Mouse (Mus musculus) kidney, adult 2 months (tissue): ENCODE results near the gene Hist1h1d. TPM values are rescaled to one million over a fixed set of nuclear protein-coding genes. Genes with fewer than 3 reads are reported as not detected.
"Not testable (repeated sequence)": the region's sequence is repeated elsewhere in the genome, so short reads cannot be mapped to it uniquely, and the experiment has no call there.

Experiments used
- DNase-seq: peaks from one replicate; pipeline ENCODE4 v3.0.0; 2021
- H3K27ac ChIP-seq: fragments of 200-500 bp; 2 replicates; pipeline ENCODE4 v1.5.1; 2012; ENCODE audit warnings: low read depth, low read length, control low read depth, inconsistent platforms; ENCODE audit not compliant: insufficient read depth
- H3K27me3 ChIP-seq: fragments of 200-500 bp; replicated peaks from 2 replicates; pipeline ENCODE4 v1.6.1; 2012; ENCODE audit warnings: mild to moderate bottlenecking, moderate library complexity, low read length, inconsistent platforms; ENCODE audit not compliant: control insufficient read depth, insufficient read depth
- H3K36me3 ChIP-seq: fragments of 200-500 bp; 2 replicates; pipeline ENCODE4 v1.6.1; 2012; ENCODE audit warnings: mild to moderate bottlenecking, moderate library complexity, low read length, inconsistent platforms; ENCODE audit not compliant: control insufficient read depth, insufficient read depth
- H3K4me1 ChIP-seq: fragments of 200-500 bp; 2 replicates; pipeline ENCODE4 v1.6.1; 2011; ENCODE audit warnings: low read length; ENCODE audit not compliant: control insufficient read depth, insufficient read depth
- H3K4me3 ChIP-seq: fragments of 200-500 bp; 2 replicates; pipeline ENCODE4 v1.5.1; 2011; ENCODE audit warnings: mild to moderate bottlenecking, low read depth, low read length, control low read depth; ENCODE audit not compliant: insufficient read depth
- CTCF ChIP-seq: fragments of 200-500 bp; conservative IDR thresholded peaks from 2 replicates; pipeline ENCODE4 v1.5.1; 2011; ENCODE audit warnings: low read depth, mild to moderate bottlenecking, control low read depth, low read length, moderate library complexity, mixed read lengths; ENCODE audit not compliant: insufficient read depth, insufficient read length
- POLR2A ChIP-seq: fragments of 200-500 bp; IDR thresholded peaks from one replicate; pipeline ENCODE4 v1.6.1; 2011; ENCODE audit warnings: low read depth, low read length, control low read depth
- WGBS: fragments of 180-500 bp; shearing (Covaris S2); methylation state at CpG from one replicate; pipeline ENCODE4 v1.1.7; 2018; 5-methylcytosine and 5-hydroxymethylcytosine counted together
- polyA plus RNA-seq: library from polyadenylated mRNA; depleted of rRNA; stranded (reverse); fragments of >200 nt; gene quantifications from 2 replicates; pipeline ENCODE4 v1.2.3, GENCODE M21; 2012

The Hist1h1d gene
- polyA plus RNA-seq, 1 experiment = 0.09 TPM

DNA sequence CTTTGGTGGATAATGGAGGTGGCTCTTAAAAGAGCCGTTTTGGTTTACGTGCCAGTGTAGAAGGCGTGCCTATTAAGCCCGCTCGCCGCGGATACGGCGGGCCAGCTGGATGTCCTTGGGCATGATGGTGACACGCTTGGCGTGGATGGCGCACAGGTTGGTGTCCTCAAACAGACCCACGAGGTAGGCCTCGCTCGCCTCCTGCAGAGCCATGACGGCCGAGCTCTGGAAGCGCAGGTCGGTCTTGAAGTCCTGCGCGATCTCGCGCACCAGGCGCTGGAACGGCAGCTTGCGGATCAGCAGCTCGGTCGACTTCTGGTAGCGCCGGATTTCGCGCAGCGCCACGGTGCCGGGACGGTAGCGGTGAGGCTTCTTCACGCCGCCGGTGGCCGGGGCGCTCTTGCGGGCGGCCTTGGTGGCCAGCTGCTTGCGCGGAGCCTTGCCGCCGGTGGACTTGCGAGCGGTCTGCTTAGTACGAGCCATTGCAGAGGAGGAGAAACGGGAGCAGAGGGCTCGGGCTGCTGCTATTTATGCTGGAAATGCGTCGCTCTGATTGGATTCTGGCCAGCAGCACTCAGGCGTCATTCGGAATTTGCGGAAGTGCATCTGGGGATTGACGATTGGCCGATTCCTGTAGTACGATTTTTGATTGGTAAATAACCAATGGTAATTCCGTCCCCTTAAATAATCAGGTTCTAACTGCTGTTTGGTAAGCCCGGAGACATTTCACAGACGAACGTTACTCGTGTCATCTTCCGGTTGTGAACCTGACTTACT is 9.0 kb downstream of the Hist1h1d start, which contains the start of gene Hist1h3e:
Gene Hist1h3e, minus strand, starts transcription at position 487 of the 777 bp plus-strand sequence.
- Histone ChIP-seq H3K27ac (peak within 1 kb of the TSS; percentile 72), H3K4me3 (peak within 1 kb of the TSS; percentile 69)
- H3K36me3 ChIP-seq, H3K4me1 ChIP-seq, H3K27me3 ChIP-seq: not testable (repeated sequence)
- under 1% methylated on average over 65 of the region's 67 CpGs for WGBS
- peak; percentile 66 for TF ChIP-seq POLR2A
- peak; percentile 96 for DNase-seq

DNA sequence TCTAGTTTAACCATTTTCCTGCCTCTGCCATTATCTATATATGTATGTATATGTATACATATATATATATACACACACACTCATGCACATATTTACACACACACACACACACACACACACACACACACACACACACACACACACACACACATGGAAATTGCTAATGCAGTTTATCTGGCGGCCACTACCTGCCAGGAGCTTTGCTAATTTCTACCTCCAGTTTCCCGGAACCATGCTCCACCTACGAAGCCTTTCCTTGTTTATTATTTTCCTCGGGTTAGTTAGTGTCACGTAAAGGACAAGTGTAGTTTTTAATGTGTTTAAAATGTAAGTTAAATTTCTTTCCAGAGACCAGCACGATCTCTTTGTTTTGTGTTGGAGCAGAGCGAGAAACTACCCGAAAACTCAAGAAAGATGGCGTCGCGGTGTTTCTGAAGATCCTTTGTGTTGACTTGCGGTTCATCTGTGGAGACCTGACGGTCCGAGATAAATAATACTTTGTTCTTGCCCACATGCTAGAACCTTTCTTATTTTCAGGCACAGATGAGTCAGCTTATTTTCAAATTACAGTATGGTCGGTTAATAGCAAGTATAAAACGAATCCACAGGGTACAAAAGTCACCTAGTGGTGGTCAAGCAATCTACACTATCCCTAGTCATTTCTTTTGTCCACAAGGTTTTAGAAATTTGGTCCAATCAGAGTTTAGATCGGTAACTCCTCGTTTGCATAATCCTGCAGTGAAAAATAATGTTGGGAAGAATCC is 9.8 kb downstream of the Hist1h1d start:
- peak; percentile 62 for DNase-seq
- 3% methylated on average over 18 of the region's 18 CpGs for WGBS
- no peaks in the 10 kb centered on the region for H3K36me3 ChIP-seq
- TF ChIP-seq CTCF = no peak
- TF ChIP-seq POLR2A = no peak
- peak overlapping the region; percentile 61; the same call in 1 of the 2 replicates for H3K27ac ChIP-seq
- H3K27me3 ChIP-seq = no peaks in the 10 kb centered on the region
- H3K4me1 ChIP-seq = peaks cover 2% of the 10 kb centered on the region; the same call in 1 of the 2 replicates
- peak overlapping the region; percentile 31 for H3K4me3 ChIP-seq

DNA sequence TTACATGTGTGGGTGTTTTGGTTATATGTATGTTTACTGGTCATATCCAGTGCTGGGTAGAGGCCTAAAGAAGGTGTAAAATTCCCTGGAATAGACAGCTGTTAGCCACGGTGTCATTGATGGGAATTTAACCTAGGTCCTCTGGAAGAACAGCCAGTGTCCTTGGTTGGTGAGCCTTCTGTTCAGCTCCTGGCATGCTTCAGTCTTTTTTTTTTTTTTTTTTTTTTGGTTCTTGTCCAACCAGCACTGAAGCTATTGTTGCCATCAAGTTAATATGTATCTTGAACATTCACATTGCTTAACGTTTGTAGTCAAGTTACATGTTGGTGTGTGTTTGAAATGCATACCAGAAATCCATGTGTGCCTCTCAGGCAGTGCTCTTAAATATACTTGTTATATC is 11.4 kb downstream of the Hist1h1d start:
- Histone ChIP-seq H3K4me3 (no peak overlapping the region), H3K36me3 (no peaks in the 10 kb centered on the region), H3K27ac (no peak overlapping the region), H3K4me1 (peaks cover 2% of the 10 kb centered on the region; the same call in 1 of the 2 replicates), H3K27me3 (no peaks in the 10 kb centered on the region)
- WGBS = 58% methylated on average over 2 of the region's 2 CpGs
- TF ChIP-seq POLR2A = no peak
- TF ChIP-seq CTCF = no peak
- no peak for DNase-seq

DNA sequence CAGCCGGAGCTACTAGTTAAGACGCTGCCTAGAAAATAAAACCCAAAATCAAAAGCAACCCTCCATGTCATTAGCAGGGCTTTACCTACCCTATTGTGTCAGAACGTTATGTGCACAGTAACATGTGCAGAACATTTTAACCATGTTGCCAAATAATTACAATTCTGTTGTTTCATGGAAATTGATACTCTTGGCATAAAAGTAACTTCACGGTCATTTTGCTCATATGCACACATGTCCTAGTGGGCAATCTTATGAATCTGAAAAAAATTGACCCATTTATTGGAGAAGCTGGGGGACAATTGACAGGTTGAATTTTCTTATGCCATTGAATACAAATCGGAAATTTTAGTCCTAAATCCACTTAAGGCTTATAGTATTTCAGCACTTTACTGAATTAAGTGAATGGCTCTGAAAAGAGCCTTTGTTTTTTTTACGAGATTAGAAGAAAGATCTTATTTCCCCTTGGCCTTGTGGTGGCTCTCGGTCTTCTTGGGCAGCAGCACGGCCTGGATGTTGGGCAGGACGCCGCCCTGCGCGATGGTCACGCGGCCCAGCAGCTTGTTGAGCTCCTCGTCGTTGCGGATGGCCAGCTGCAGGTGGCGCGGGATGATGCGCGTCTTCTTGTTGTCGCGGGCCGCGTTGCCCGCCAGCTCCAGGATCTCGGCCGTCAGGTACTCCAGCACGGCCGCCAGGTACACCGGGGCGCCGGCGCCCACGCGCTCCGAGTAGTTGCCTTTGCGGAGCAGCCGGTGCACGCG is 17.4 kb downstream of the Hist1h1d start:
- H3K36me3 ChIP-seq, H3K27me3 ChIP-seq, H3K4me1 ChIP-seq, DNase-seq: not testable (repeated sequence)
- peak overlapping the region; percentile 41 for H3K4me3 ChIP-seq
- 4% methylated on average over 31 of the region's 41 CpGs for WGBS
- peak overlapping the region; percentile 74; the same call in 1 of the 2 replicates for H3K27ac ChIP-seq

DNA sequence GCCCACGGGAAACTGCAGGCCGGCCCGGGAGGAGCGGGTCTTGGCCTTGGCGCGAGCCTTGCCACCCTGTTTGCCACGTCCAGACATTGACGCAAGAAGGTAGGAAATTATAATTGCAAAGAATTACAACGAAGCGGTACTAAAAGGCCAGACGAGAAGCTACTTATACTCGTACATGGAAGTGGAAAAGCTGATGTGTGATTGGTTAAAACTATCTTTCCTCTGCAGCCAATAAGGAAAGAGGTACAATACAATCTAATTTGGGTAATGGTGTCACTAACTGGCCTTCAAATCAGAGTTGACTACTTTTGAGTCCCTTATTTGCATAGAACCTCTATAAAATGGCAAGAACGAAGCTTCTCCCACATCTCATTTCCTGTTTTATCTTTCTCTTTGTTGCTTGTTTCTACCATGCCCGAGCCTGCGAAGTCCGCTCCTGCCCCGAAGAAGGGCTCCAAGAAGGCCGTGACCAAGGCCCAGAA is 18.0 kb downstream of the Hist1h1d start, which contains the start of the genes Hist1h2ae and Hist1h2bg:
Gene Hist1h2ae, minus strand, starts transcription at position 199 of the 482 bp plus-strand sequence.
Gene Hist1h2bg, plus strand, starts transcription at position 375 of the 482 bp plus-strand sequence.
- Histone ChIP-seq H3K27ac (peak within 1 kb of the TSS; percentile 77), H3K4me3 (peak within 1 kb of the TSS; percentile 60), H3K4me1 (no peaks in the 10 kb centered on the region; the same call in 1 of the 2 replicates), H3K27me3 (peaks cover 2% of the 10 kb centered on the region; the same call in 1 of the 2 replicates), H3K36me3 (no peaks in the 10 kb centered on the region)
- no peak for TF ChIP-seq POLR2A
- no peak for TF ChIP-seq CTCF
- peak; percentile 85 for DNase-seq
- WGBS = under 1% methylated on average over 18 of the region's 18 CpGs

DNA sequence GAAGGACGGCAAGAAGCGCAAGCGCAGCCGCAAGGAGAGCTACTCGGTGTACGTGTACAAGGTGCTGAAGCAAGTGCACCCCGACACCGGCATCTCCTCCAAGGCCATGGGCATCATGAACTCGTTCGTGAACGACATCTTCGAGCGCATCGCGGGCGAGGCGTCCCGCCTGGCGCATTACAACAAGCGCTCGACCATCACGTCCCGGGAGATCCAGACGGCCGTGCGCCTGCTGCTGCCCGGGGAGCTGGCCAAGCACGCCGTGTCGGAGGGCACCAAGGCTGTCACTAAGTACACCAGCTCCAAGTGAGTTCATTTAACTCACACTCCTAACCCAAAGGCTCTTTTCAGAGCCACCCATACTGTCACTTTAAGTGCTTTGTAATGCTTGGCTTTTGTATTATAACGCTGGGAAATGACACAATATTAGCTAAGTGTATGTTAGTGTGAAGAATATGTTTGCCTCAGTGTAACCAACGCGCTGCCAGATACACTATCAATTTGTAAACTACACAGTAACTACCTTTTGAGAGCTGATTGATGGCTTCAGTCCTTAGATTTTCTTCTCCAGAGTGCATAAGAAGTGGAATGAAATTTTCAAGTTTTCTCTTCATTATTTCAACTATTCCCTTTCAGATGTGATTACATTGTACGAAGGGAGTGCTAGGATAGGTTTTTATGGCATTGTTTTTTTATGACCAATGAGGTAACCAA is 18.6 kb downstream of the Hist1h1d start:
- H3K4me1 ChIP-seq, H3K36me3 ChIP-seq, DNase-seq, H3K27me3 ChIP-seq: not testable (repeated sequence)
- 2% methylated on average over 18 of the region's 34 CpGs for WGBS
- H3K4me3 ChIP-seq = peak overlapping the region; percentile 60
- H3K27ac ChIP-seq = peak overlapping the region; percentile 77
